In genomic region chr9:87210830-87211339, GRCm38 (mm10) we compare ENCODE assay signal across 14 mouse cellular contexts.
"Had no signal": no experiment of that assay in that cellular context is flagged by ENCODE, and none has a peak within 500 bp of the region (broad histone marks: within the 10 kb centered on the region; RNA-seq: fewer than 3 reads in every experiment).

No protein-coding gene starts in this region.

- H3K9me3 ChIP-seq: limb, embryonic 15.5 days; liver, embryonic 12.5 days; megakaryocyte, embryonic 14.5 days; midbrain, embryonic 13.5 days; midbrain, embryonic 15.5 days; neural tube, embryonic 12.5 days; stomach, embryonic 15.5 days had no signal

- H3K27me3 ChIP-seq: limb, embryonic 15.5 days; liver, embryonic 12.5 days; megakaryocyte, embryonic 14.5 days; midbrain, embryonic 13.5 days; midbrain, embryonic 15.5 days; neural tube, embryonic 12.5 days; stomach, embryonic 15.5 days had no signal

- H3K4me2 ChIP-seq: limb, embryonic 15.5 days; liver, embryonic 12.5 days; midbrain, embryonic 11.5 days; midbrain, embryonic 13.5 days; midbrain, embryonic 15.5 days; neural tube, embryonic 12.5 days; stomach, embryonic 15.5 days had no signal

- H3K9ac ChIP-seq: limb, embryonic 15.5 days; liver, embryonic 12.5 days; liver, embryonic 14.5 days; midbrain, embryonic 13.5 days; midbrain, embryonic 15.5 days; neural tube, embryonic 12.5 days; stomach, embryonic 15.5 days had no signal

- H3K4me1 ChIP-seq: limb, embryonic 15.5 days; midbrain, embryonic 13.5 days; midbrain, embryonic 15.5 days; neural tube, embryonic 12.5 days; stomach, embryonic 15.5 days had no signal

- H3K27ac ChIP-seq: limb, embryonic 15.5 days; liver, embryonic 12.5 days; liver, embryonic 14.5 days; macrophage; midbrain, embryonic 13.5 days; midbrain, embryonic 15.5 days; neural tube, embryonic 12.5 days; stomach, embryonic 15.5 days had no signal

- DNase-seq: right cerebral cortex, postnatal 14 days; thymus, adult 18-20 months; thymus, postnatal 14 days; thymus, postnatal 36 days had no signal

- ATAC-seq: liver, embryonic 12.5 days; midbrain, embryonic 13.5 days; midbrain, embryonic 15.5 days had no signal

- H3K4me3 ChIP-seq: limb, embryonic 15.5 days; liver, embryonic 12.5 days; megakaryocyte, embryonic 14.5 days; midbrain, embryonic 13.5 days; midbrain, embryonic 15.5 days; neural tube, embryonic 12.5 days; stomach, embryonic 15.5 days had no signal
